Mouse (Mus musculus): ENCODE data around the gene March4.

DNA sequence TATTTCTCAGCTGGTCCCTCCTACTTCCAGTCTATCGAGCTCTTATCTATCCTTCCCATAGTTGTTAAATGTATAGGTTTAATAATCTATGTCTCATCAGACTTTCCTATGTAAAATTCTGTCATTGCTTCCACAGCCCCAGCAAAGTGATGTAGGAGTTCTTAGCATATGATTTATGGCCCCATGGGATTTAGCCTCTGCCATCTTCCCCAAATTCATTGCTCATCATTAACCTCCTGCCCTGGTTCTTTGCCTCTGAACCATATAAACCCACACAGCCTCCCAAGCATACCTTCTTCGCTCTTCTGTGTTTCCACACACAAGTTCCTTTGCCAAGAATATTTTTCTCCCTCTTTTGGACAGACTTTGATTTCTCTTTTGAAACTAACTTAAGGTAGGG lies 94.0 kb downstream of the March4 start:
- no peak for TF ChIP-seq CTCF (IDR thresholded peaks at IDR 0.05; ENCODE audit: borderline replicate concordance, insufficient read depth, low read depth, low read length)
- TF ChIP-seq POLR2A (IDR thresholded peaks at IDR 0.05; ENCODE audit: borderline replicate concordance, insufficient read depth, low read length): no peak
